Mouse (Mus musculus): Measurements from ENCODE around the gene Idh2.
"Not testable (repeated sequence)": the region's sequence is repeated elsewhere in the genome, so short reads cannot be mapped to it uniquely, and the experiment has no call there.

Idh2 gene

DNA sequence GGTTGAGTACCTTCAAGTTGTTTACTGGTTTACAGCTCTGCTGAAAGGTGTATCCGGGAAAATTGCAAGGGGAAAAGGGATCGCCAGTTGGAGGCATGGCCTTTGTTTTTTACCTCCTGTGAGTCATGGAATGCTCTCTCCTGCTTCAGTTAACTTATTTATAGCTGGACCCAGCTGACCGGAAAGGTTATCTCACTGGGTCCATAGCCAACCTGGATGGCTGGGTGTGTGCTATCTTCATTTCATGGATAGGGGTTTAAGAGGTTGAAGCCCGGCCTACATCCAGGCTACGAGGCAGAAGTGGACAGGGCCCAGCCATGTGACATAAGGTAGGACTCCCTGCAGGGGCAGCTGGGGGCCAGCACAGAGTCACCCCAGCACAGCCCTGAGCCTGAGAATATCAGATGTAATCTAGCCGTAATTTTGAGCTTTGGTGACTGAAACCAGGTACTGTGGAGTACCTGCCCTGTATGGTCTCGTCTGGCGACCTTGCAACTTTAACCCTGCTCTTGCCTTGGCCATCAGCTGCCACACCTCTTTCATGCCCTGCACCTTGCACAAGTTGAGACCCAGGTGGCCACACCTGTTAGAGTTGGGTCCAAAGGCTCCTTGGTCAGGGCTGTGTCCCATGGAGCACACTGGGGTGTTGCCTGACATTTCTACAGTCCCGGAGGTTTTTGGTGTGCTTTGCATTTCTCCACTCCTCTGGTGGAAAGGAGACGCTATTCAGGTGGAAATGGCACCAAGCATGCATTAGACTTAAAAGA is 55.0 kb downstream of the Idh2 start:
- DNase-seq (ENCODE audit: low spot score), result no peak

DNA sequence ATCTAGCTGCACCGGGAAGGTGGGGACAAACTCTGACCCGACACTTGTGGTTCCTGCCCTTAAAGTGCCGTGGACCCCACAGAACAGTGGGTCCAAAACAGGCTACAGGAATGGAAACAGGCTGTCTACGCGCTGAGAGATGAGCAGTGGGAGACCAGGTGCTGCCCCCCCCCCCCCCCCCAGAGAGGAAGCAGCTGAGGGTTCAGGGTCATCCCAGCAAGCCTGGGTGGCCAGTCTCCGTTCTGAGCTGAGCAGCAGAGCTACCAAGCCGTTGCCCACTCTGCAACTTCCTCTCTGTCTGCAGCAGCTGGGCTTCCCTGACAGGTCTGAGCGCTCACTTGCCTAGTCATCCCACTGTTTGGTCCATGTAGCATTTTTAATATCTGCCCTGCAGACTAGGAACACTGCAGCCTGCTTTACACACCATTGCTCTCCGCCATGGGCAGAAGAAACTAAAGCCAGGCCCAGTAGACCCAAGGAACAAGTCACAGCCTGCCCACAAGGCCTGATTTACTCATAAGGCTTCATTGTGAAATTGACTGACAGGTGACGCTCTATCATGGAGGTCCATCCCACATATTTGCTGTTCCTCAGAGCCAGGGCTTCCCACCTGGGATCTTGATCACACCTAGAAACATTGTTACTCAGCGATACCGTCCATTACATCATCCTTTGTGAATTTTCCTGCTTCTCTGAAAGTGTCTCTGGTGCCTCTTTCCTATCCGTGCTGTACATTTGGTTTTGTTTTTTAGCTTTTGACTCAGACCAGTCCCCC is 55.9 kb downstream of the Idh2 start:
- DNase-seq (ENCODE audit: low spot score), result no peak

DNA sequence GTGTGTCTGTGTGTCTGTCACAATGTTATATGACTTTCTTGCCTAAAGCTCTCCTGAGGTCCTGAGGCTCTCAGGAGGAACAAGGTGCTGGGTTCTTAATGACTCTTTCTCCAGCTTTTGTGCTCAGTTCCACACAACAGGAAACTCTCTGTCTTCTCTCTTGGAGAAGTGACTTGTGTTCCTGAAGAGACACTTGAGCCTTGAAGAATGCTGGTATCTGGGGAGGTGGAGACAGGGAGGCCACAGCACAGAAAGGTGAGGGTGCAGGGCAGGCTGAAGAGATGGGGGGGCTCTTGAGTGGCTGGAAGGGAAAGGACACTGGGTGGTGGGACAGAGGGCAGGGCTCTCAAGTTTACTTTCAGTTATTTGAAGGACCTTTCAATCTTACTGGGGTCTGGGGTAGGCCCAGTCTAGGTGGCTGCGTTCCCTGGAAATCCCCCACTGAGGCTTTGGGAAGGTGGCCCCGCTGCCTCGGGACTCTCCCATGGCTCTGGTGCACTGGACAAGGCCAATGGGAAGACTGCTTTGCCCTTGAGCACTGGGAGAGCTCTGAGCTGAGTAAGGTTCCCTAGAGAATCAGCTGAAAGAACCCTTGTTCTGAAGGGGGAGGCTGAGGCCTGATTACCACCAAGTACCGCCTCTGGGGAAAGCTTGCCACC is 56.7 kb downstream of the Idh2 start:
- no peak for DNase-seq (ENCODE audit: low spot score)

DNA sequence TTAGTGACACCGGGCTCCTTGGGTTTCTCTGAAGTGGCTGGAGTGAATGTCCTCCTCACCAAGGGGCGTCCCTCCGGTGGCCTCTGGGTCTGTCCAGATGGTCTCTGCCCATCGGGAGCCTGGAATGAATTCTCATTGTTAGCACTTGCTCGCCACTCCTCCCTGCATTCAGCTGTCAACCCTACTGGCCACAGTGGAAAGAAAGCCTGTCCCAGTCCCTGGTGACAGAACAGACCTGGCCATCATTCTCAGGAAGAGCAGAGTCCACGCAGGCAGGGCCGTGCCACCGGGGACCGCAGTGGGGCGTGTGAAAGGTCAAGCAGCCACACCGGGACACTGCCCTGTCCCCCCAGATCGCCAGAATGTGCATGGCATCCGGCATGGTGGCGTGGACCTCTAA is 57.4 kb downstream of the Idh2 start:
- no peak for DNase-seq (ENCODE audit: low spot score)

DNA sequence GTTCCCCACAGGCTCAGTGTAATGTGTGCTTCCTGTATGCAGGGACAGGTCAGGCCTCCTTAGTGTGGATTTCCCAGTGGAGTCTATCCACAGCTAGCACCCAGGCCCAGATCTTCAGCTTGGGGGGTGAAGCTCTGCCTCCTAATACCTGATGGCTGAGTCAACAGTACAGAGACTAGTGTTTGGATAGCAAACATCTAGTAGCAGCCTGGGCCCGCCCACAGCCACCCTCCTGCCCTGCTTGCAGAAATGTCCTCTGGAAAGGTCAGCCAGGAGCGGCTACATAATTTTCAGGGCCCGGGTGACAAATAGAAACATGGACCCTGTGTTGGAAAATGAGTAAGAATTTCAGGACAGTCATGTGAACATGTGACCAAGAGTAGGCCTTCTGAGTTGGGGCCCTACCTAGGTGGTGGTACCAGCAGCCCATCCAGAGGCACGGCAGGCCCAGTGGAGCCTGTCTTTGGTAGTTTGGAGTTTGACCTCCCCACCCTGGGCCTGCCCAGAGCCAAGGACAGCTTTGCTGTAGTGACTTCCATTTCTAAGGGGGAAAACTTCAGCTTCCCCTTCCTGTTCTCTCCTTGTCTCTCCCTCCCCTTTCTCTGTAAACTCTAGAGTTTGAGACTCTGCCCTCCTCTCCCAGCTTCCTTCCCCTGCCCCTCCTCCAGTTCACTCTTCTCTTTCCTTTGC is 58.0 kb downstream of the Idh2 start:
- no peak for DNase-seq (ENCODE audit: low spot score)

DNA sequence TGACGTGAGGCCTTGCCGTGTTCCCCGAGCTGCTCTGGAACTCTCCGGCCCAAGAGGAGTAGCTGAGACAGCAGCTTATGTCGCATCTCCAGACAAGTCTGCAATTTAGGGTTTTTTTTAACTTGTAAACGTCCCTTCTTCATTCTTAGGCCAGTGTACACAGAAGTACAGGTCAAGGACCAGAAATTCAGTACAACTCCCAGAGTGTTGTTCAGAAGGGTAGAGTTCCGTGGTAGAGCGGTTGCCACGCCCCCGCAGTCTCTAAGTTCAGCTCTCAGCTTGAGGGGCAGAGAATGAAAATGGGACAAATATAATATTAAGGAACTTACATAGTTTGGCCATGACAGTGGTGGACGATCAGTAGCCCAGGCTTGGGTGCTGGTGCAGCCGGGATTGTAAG is 59.4 kb downstream of the Idh2 start:
- DNase-seq (ENCODE audit: low spot score), result no peak

DNA sequence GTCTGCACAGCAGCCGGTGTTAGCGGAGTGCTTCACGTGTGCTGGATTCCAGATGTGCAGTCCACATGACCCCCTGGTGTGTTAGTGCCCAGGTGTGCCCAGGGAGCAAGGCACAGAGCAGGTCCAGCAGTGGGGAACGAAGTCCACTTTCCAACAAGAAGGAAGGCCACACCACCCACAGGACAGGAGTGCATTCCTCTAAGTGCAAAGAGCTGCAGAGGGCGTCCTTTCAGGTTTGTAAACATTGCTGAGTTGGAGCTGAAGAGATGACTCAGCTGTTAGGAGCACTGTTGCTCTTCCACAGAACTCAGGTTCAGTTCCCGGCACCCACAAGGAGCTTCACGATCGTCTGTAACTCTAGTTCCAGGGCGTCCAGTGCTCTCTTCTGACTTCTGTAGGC is 62.0 kb downstream of the Idh2 start:
- DNase-seq (ENCODE audit: low spot score), result no peak

DNA sequence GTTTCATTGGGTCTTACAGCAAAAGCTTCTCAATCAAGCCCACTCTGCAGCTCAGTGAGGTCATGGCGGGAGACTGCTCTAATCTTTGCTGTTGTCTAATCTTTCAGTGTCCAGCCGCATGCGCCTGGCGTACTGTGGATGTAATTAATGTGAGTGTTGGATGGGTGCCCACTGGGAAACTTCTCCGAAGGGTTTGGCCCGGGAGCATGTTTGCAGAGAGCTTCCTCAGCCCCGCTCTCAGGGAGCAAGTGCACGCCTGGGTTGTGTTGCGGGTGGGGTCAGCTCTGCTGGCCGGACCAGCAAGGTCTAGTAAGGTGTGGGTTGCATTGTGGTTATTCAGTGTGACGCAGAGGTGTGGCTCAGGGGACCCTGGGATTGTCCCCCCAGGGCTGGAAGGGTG is 62.9 kb downstream of the Idh2 start:
- no peak for DNase-seq (ENCODE audit: low spot score)

DNA sequence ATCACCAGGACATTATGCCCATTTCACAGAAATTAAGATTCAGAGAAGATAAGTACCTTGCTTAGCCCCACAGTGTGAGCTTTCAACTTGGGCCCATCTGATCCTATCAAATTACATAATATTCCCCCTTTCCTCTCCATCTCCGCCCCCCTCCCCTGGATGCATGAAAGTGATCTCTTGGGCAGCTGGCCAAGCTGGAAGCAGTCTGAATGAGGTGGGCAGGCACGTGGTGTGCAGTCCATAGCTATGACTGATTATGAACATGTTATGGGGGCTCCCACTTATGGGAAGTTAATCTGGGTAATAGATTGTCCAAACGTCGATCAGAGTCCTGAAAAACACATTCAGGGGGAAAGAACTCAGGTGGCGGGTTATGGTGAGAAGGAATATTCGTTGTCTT is 63.4 kb downstream of the Idh2 start:
- no peak for DNase-seq (ENCODE audit: low spot score)

DNA sequence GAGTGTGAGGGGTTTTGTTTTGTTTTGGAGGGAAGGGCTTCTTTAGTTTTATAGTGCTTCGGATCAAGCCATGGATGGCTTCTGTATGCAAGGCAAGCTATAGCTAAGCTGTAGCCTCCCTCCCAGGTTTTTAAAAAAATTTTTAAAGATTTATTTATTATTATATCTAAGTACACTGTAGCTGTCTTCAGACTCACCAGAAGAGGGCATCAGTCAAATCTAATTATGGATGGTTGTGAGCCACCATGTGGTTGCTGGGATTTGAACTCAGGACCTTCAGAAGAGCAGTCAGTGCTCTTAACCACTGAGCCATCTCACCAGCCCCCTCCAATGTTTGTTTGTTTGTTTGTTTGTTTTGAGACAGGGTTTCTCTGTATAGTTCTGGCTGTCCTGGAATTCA is 64.8 kb downstream of the Idh2 start:
- DNase-seq (ENCODE audit: low spot score), result not testable (repeated sequence)

DNA sequence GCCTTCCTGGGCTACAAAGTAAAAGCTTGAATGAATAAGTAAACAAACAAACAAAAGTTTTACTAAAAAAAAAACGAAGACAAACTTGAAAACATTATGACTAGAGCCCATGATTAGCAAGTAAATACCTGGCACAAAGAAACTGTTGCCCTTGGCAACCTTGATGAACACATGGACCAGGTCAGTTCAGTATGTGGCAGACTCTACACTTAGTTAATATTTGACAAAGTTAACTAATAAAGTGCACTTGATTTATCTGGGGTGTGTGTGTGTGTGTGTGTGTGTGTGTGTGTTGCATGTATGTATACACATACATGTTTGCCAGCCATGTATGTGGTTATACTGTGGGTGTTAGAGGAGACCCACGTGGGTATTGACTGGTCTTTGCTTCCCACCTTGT is 65.4 kb downstream of the Idh2 start:
- DNase-seq (ENCODE audit: low spot score), result no peak

DNA sequence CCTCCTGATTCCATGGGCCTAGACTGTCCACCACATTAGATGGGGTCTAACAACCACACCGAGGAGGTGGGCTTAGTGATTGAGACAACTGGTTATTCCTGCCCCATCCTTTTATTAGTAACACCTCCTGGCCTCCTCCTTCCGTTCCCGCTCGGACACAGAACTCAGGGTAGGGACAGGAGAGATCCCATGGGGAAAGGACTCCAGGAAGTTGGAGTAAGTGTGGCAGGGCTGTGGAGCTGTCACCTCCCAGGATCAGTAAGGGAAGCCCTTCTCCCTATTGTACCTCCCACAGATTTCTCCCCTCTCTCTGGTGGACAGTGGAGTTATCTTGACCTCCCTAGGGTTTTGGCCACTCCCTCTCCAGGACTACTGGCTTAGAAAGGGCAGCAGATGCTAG is 68.2 kb downstream of the Idh2 start:
- no peak for DNase-seq (ENCODE audit: low spot score)
